ENCODE assay signal across 17 mouse cellular contexts in the genomic region with DNA sequence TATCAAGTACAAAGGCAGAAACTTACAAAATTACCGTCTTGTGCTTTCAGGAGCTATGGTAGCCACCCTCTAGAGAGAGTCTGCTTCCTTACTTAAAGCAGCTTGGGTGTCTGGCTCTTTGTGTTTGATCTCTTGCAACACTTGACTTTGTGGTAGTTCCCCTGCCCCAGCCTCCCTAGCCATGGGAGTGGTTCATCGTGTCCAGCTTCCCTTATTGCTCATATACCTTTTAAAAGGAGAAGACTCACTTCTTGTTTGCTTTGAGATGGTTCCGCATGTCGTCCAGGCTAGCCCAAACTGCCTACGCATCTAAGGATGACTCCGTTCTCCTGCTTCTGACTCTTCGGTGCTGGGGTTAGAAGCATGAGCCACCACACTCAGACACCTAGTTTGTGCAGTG. TPM values are rescaled to one million over a fixed set of nuclear protein-coding genes. Genes with fewer than 3 reads are reported as not detected.
A peak's percentile ranks its signal among the peaks of the same experiment; 100 is the strongest.
DNase-seq lines count a peak whose midpoint lies in the region; ATAC-seq and TF ChIP-seq lines count a peak whose summit lies in the region.
"Had no signal": no experiment of that assay in that cellular context is flagged by ENCODE, and none has a peak within 500 bp of the region (broad histone marks: within the 10 kb centered on the region; RNA-seq: fewer than 3 reads in every experiment).

No protein-coding gene starts in this region.

- TF ChIP-seq CTCF in bone marrow macrophage, adult 2 months (IDR thresholded peaks at IDR 0.05; ENCODE audit: low read depth, low read length) = no peak

- H3K4me1 ChIP-seq in kidney, embryonic 15.5 days = peaks cover 6% of the 10 kb centered on the region
- H3K4me1 ChIP-seq in kidney, embryonic 16.5 days (ENCODE audit: insufficient read depth, low read length) = peaks cover 5% of the 10 kb centered on the region; the same call in 1 of the 2 replicates
- peaks cover 20% of the 10 kb centered on the region for H3K4me1 ChIP-seq in bone marrow macrophage, adult 2 months (ENCODE audit: control insufficient read depth, insufficient read depth, low read length)
- peaks cover 30% of the 10 kb centered on the region for H3K4me1 ChIP-seq in liver, embryonic 16.5 days (ENCODE audit: control insufficient read depth, low read depth, low read length)
- H3K4me1 ChIP-seq: embryonic facial prominence, embryonic 13.5 days; midbrain, embryonic 12.5 days had no signal

- H3K4me2 ChIP-seq in kidney, embryonic 15.5 days = 0 out of 2 replicates have a peak overlapping the region, but pooled peaks have one; percentile 2
- no peak overlapping the region for H3K4me2 ChIP-seq in kidney, embryonic 16.5 days (replicated peaks; ENCODE audit: low read depth, low read length)
- peak overlapping the region; percentile 96; the same call in 1 of the 2 replicates for H3K4me2 ChIP-seq in liver, embryonic 16.5 days (ENCODE audit: low read depth, low read length)
- H3K4me2 ChIP-seq: forebrain, embryonic 15.5 days had no signal

- no peak overlapping the region for H3K27ac ChIP-seq in kidney, embryonic 15.5 days
- H3K27ac ChIP-seq in kidney, embryonic 16.5 days (ENCODE audit: low read length) = no peak overlapping the region
- peak overlapping the region; percentile 27 for H3K27ac ChIP-seq in bone marrow macrophage, adult 2 months (ENCODE audit: insufficient read depth, low read depth, low read length)
- H3K27ac ChIP-seq in liver, embryonic 16.5 days (ENCODE audit: low read length) = peak overlapping the region; percentile 31; the same call in 1 of the 2 replicates
- H3K27ac ChIP-seq: embryonic facial prominence, embryonic 13.5 days; forebrain, embryonic 15.5 days; kidney, postnatal 0 days; midbrain, embryonic 12.5 days; neural tube, embryonic 12.5 days had no signal

- H3K27me3 ChIP-seq in kidney, embryonic 15.5 days = no peaks in the 10 kb centered on the region
- no peaks in the 10 kb centered on the region for H3K27me3 ChIP-seq in kidney, embryonic 16.5 days (ENCODE audit: insufficient read depth, low read length)
- H3K27me3 ChIP-seq in liver, embryonic 16.5 days (ENCODE audit: control insufficient read depth, insufficient read depth, low read depth, low read length) = no peaks in the 10 kb centered on the region
- H3K27me3 ChIP-seq: embryonic facial prominence, embryonic 13.5 days; forebrain, embryonic 15.5 days; midbrain, embryonic 12.5 days; neural tube, embryonic 12.5 days had no signal

- no peaks in the 10 kb centered on the region for H3K9me3 ChIP-seq in kidney, embryonic 15.5 days (replicated peaks)
- no peaks in the 10 kb centered on the region for H3K9me3 ChIP-seq in kidney, embryonic 16.5 days (ENCODE audit: low read length)
- no peaks in the 10 kb centered on the region for H3K9me3 ChIP-seq in liver, embryonic 16.5 days (replicated peaks; ENCODE audit: control insufficient read depth, low read length)
- H3K9me3 ChIP-seq: embryonic facial prominence, embryonic 13.5 days; forebrain, embryonic 15.5 days; G1E; midbrain, embryonic 12.5 days; neural tube, embryonic 12.5 days had no signal

- 93% methylated on average over 7 of the region's 7 CpGs for WGBS in kidney, embryonic 15.5 days
- 94% methylated on average over 7 of the region's 7 CpGs for WGBS in kidney, embryonic 16.5 days
- WGBS in liver, embryonic 16.5 days (ENCODE audit: insufficient replicate concordance) = 70% methylated on average over 7 of the region's 7 CpGs

- TF ChIP-seq POLR2A in bone marrow macrophage, adult 2 months (IDR thresholded peaks at IDR 0.05; ENCODE audit: borderline replicate concordance, low read depth, low read length) = no peak

- no peak for ATAC-seq in kidney, embryonic 15.5 days (replicated peaks; ENCODE audit: low FRiP score)
- no peak for ATAC-seq in kidney, embryonic 16.5 days (ENCODE audit: low FRiP score, low TSS enrichment)
- no peak for ATAC-seq in liver, embryonic 16.5 days (ENCODE audit: low read depth)
- ATAC-seq: forebrain, embryonic 15.5 days; inflammation-experienced regulatory T-cells, adult 6 months had no signal

- peak; percentile 75 to 82 for DNase-seq in monocyte, adult 2 months (ENCODE audit: low read depth in 1 of 2, low spot score in 2 of 2)
- DNase-seq in heart, postnatal 14 days = no peak
- DNase-seq in gastrocnemius, postnatal 14 days = no peak
- DNase-seq in adrenal gland, postnatal 10 days = no peak
- DNase-seq: cerebellum, postnatal 36 days; thymus, adult 18-20 months had no signal

- H3K4me3 ChIP-seq in kidney, embryonic 15.5 days (replicated peaks) = no peak overlapping the region
- H3K4me3 ChIP-seq in kidney, embryonic 16.5 days (ENCODE audit: low read length) = no peak overlapping the region
- H3K4me3 ChIP-seq in bone marrow macrophage, adult 2 months (ENCODE audit: insufficient read depth, low read length) = no peak overlapping the region
- H3K4me3 ChIP-seq in liver, embryonic 16.5 days (ENCODE audit: low read depth, low read length) = no peak overlapping the region
- H3K4me3 ChIP-seq: forebrain, embryonic 15.5 days; midbrain, embryonic 12.5 days; neural tube, embryonic 12.5 days had no signal

- intact Hi-C loops in heart, postnatal 14 days (cut with DNase I) = no loop called here
- intact Hi-C loops in gastrocnemius, postnatal 14 days (cut with DNase I; ENCODE audit: low total_unique reads) = no loop called here

- peaks cover 45% of the 10 kb centered on the region for H3K36me3 ChIP-seq in kidney, embryonic 15.5 days
- peaks cover 30% of the 10 kb centered on the region for H3K36me3 ChIP-seq in kidney, embryonic 16.5 days (ENCODE audit: insufficient read depth, low read length)
- H3K36me3 ChIP-seq in liver, embryonic 16.5 days (ENCODE audit: control insufficient read depth, insufficient read depth) = peaks cover 24% of the 10 kb centered on the region

- H3K9ac ChIP-seq in kidney, embryonic 15.5 days = no peak overlapping the region
- no peak overlapping the region for H3K9ac ChIP-seq in kidney, embryonic 16.5 days (replicated peaks; ENCODE audit: low read length)
- no peak overlapping the region for H3K9ac ChIP-seq in liver, embryonic 16.5 days (ENCODE audit: low read depth, low read length)
- H3K9ac ChIP-seq: embryonic facial prominence, embryonic 13.5 days; forebrain, embryonic 15.5 days; midbrain, embryonic 12.5 days had no signal

RNA-seq across cellular contexts. Expression of a gene that starts 1.7 kb away (rescaled TPM):
- polyA plus RNA-seq in kidney, embryonic 15.5 days (2015; fragmentation: Nextera tagmentation; extraction: Ambion mirVana) = 20.8 and 22.2 TPM in 2 replicates
- 16.6 and 19.7 TPM in 2 replicates for polyA plus RNA-seq in kidney, embryonic 16.5 days (2015; fragmentation: Nextera tagmentation; extraction: Ambion mirVana)
- polyA plus RNA-seq in bone marrow macrophage, adult 2 months (2012; ENCODE audit: insufficient read depth, insufficient read length, missing spikeins) = 17.3 and 18.3 TPM in 2 replicates
- polyA plus RNA-seq in liver, embryonic 16.5 days (2015; fragmentation: Nextera tagmentation; extraction: Ambion mirVana) = 20.3 and 21.1 TPM in 2 replicates
- 1 to 10 TPM; 1.7 to 1.9 TPM for total RNA-seq in heart, postnatal 14 days (2021)
- 1 to 10 TPM in 1 of 2 experiments, under 1 TPM in 1; 0.94 to 1.4 TPM for total RNA-seq in gastrocnemius, postnatal 14 days (2021)
- total RNA-seq in adrenal gland, postnatal 10 days (2021) = 1 to 10 TPM; 3.7 to 6.7 TPM

RNA-seq across cellular contexts. Expression of a gene that starts 28.1 kb away (rescaled TPM):
- polyA plus RNA-seq in kidney, embryonic 15.5 days (2015; fragmentation: Nextera tagmentation; extraction: Ambion mirVana) = 15.0 and 15.8 TPM in 2 replicates
- 19.0 and 19.4 TPM in 2 replicates for polyA plus RNA-seq in kidney, embryonic 16.5 days (2015; fragmentation: Nextera tagmentation; extraction: Ambion mirVana)
- 15.1 and 17.3 TPM in 2 replicates for polyA plus RNA-seq in bone marrow macrophage, adult 2 months (2012; ENCODE audit: insufficient read depth, insufficient read length, missing spikeins)
- 7.5 and 8.5 TPM in 2 replicates for polyA plus RNA-seq in liver, embryonic 16.5 days (2015; fragmentation: Nextera tagmentation; extraction: Ambion mirVana)
- 10 to 100 TPM; 21.9 to 22.3 TPM for total RNA-seq in heart, postnatal 14 days (2021)
- 10 to 100 TPM; 18.5 to 19.8 TPM for total RNA-seq in gastrocnemius, postnatal 14 days (2021)
- total RNA-seq in adrenal gland, postnatal 10 days (2021) = 10 to 100 TPM; 41.5 to 45.3 TPM

RNA-seq across cellular contexts. Expression of a gene that starts 31.5 kb away (rescaled TPM):
- polyA plus RNA-seq in kidney, embryonic 15.5 days (2015; fragmentation: Nextera tagmentation; extraction: Ambion mirVana) = 25.8 and 26.6 TPM in 2 replicates
- polyA plus RNA-seq in kidney, embryonic 16.5 days (2015; fragmentation: Nextera tagmentation; extraction: Ambion mirVana) = 22.7 and 23.0 TPM in 2 replicates
- 17.4 and 18.9 TPM in 2 replicates for polyA plus RNA-seq in bone marrow macrophage, adult 2 months (2012; ENCODE audit: insufficient read depth, insufficient read length, missing spikeins)
- polyA plus RNA-seq in liver, embryonic 16.5 days (2015; fragmentation: Nextera tagmentation; extraction: Ambion mirVana) = 2.0 and 2.6 TPM in 2 replicates
- total RNA-seq in heart, postnatal 14 days (2021) = 10 to 100 TPM; 12.1 to 13.1 TPM
- 1 to 10 TPM; 7.4 to 8.4 TPM for total RNA-seq in gastrocnemius, postnatal 14 days (2021)
- 10 to 100 TPM; 14.8 to 30.7 TPM for total RNA-seq in adrenal gland, postnatal 10 days (2021)

RNA-seq across cellular contexts. Expression of a gene that starts 39.8 kb away (rescaled TPM):
- polyA plus RNA-seq in kidney, embryonic 15.5 days (2015; fragmentation: Nextera tagmentation; extraction: Ambion mirVana) = 28.5 and 32.9 TPM in 2 replicates
- polyA plus RNA-seq in kidney, embryonic 16.5 days (2015; fragmentation: Nextera tagmentation; extraction: Ambion mirVana) = 23.4 and 28.4 TPM in 2 replicates
- polyA plus RNA-seq in bone marrow macrophage, adult 2 months (2012; ENCODE audit: insufficient read depth, insufficient read length, missing spikeins) = 0.67 TPM in 1 of 2 replicates, not detected in the other
- 1.5 and 2.4 TPM in 2 replicates for polyA plus RNA-seq in liver, embryonic 16.5 days (2015; fragmentation: Nextera tagmentation; extraction: Ambion mirVana)
- 10 to 100 TPM; 19.2 to 21.2 TPM for total RNA-seq in heart, postnatal 14 days (2021)
- total RNA-seq in gastrocnemius, postnatal 14 days (2021) = 10 to 100 TPM in 1 of 2 experiments, 1 to 10 TPM in 1; 7.4 to 11.4 TPM
- total RNA-seq in adrenal gland, postnatal 10 days (2021) = 10 to 100 TPM in 1 of 2 experiments, 1 to 10 TPM in 1; 7.3 to 12.8 TPM
- polyA plus RNA-seq: G1E had no signal

Comparison
In these comparisons a context has a peak if more than half of its experiments do, and no peak if none do; other contexts are left out.
1. H3K27ac ChIP-seq: peak in bone marrow macrophage, adult 2 months (single experiment) and liver, embryonic 16.5 days (single experiment); none in kidney, embryonic 15.5 days (single experiment) and kidney, embryonic 16.5 days (single experiment).
2. DNase-seq: peak in monocyte, adult 2 months (2 of 2); none in heart, postnatal 14 days (0 of 2), gastrocnemius, postnatal 14 days (single experiment) and adrenal gland, postnatal 10 days (single experiment).